Mouse (Mus musculus) left cerebral cortex, adult 8-10 months (tissue): ENCODE measurements at regions not wholly inside any gene's neighbourhood (a gene's known extent, or its start where the extent isn't known, plus 50 kb on each side); places are given as distances from the start of the nearest gene placed in this dataset.

Experiments used
- DNase-seq, 2 experiments: peaks; one replicate each; pipeline ENCODE4 v3.0.0; 2022; ENCODE audit warnings: low spot score in 2 of 2

DNA sequence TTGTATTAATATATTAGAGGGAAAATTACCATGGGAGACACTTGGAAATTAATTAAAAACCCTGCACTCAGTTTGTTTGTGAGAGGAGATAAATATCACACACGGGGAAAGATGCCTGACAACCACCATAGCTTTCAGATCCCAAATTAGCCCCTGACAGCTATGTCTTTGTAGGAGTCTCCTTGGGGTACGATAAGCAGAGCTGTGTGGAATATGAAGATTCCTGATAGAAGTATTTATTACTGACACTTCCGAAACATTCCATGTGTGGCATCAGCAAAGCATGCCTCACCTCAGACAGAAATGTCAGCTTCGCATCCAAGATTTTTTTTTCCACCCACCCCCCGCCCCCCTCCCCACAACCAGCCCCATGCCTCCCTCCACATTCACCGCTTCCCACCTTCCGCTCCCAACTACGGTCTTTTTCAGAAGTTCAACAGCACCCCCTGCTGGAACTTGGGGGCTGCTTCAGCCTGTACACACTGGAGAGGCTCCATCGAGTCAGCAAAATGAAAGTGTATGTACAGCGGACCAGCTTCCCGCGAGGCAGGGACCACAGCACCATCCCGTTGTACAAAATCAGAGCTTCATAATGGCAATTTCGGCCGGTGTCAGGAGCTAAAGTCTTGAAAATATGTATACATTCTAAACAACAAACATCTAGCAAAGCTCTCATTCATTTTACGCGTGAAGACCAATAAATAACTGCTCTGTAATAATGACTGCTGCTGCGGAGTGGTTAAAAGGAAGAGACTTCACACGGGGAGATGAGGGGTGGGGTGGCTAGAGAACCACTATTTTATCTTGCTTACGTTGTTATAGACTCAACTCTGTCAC is 66.7 kb downstream of the Rwdd3 start:
- DNase-seq = peak; percentile 67 to 80

DNA sequence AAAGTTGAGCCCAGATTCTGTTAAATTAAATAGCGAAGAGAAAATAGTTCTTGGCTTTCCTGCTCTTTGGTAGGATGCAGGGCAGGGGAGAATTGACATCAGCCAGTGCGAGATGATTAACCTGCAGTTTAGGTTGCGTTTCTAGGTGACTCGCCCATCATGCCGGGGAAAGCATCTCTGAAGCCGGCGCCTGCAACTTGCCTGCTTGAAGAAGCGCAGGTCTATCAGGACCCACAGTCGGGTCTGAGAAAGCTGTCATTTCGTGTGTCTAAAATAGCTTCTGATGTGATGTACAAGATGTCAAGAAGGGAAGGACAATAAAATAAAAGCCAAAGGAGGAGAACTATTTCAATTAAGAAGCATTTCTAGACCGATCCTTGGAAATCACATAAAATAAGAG is 68.6 kb downstream of the Rwdd3 start:
- peak in 1 of 2 experiments; percentile 7 for DNase-seq

DNA sequence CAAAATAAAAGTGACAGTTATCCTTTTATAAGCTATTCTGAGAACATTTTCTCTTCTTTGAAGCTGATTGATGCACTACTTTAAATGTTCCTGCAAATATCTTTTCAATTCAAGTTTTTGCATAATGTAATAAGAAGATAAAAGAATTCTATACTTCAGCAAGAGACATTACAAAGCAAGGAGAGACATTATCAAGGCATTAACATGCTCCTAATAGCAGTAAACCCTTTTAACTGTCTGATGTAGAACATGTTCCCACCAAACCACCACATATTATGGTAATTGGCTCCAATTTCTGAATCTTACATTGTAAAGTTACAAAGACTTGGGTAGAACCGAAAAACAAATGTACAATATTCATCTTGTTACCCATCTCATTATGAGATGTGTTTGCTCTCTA is 69.4 kb downstream of the Rwdd3 start:
- DNase-seq = no peak

DNA sequence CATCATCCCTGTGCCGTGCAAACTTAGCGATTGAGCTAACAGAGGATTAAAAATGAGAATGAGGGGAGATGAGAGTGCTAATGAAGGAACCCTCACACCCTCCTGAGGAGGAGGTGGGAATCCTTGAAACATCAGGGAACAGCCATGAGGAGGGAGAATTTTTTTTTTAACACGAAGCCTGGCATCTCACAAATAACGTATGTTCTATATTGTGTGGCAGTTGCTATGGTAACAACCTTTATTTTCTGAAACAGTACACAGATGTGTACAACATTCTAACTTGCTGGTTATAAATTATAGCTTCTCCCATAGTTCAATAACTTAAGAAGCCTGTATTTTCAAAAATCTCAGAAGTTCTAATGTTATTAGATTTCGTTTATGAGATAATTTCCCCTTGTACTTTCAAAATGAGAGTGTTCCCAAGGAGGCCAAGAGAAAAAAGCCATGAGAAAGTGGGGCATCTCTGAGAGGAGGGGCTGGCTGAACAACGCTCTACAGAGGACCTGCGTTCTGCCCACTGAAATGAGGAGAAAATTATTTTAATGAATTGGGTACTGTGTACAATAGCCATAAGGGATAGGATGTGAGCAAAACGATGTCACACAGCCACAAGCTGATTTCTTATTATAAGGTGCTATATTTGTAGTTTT is 71.2 kb downstream of the Rwdd3 start:
- DNase-seq = no peak

DNA sequence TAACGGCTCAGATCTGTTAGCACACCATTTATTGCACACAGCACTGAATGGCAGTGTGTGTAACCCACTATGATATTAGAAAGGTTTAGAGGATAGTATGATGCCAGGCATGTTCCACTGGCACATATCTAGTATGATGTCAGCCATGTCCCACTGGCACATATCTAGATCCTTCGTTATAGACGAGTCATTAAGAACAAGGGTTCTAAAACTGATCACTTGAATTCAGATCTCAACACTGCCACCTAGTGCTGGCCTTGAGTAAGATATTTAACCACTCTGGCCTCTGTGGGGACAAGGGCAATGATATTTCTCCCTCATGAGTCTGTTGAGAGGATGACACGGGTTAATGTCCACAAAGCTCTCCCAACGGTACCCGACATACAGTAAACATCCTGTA is 78.0 kb downstream of the Rwdd3 start:
- no peak for DNase-seq

DNA sequence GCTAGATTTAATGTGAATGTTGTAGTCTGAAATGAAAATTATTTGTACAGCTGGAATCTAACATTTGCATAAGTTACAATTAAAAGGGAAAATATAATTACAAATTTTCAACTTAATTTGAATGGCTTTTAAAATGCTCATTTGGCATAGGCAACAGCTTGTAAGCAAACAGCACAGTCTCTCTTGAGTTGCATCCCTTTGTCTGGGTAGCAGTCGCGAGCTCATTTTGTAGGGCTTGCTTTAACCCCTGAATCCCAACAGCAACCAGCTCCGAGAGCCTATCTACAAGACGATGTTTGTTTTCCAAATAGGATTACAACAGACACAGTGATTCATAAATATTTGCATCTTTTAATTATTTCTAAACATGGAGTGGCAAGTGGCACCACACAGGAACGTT is 82.8 kb downstream of the Rwdd3 start:
- no peak for DNase-seq

DNA sequence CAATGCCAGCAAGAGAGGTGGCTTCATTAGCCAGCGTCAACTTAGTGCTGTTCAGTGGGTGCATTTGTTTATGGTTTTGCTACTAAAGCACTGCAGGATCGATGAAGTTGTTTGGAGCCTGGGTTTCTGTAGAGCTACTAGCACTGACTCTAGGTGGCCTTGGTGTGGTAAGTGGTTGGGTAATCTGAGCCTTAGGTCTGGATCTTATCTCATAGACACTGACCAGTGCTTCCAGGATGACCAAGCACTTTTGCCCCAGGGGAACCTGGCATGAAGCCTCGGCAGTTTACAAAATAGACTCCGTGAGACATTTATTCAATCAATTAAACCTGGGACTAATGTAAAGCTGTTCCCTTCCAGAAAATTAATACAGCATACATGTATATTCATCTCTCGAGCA is 102.8 kb downstream of the Rwdd3 start:
- no peak for DNase-seq

DNA sequence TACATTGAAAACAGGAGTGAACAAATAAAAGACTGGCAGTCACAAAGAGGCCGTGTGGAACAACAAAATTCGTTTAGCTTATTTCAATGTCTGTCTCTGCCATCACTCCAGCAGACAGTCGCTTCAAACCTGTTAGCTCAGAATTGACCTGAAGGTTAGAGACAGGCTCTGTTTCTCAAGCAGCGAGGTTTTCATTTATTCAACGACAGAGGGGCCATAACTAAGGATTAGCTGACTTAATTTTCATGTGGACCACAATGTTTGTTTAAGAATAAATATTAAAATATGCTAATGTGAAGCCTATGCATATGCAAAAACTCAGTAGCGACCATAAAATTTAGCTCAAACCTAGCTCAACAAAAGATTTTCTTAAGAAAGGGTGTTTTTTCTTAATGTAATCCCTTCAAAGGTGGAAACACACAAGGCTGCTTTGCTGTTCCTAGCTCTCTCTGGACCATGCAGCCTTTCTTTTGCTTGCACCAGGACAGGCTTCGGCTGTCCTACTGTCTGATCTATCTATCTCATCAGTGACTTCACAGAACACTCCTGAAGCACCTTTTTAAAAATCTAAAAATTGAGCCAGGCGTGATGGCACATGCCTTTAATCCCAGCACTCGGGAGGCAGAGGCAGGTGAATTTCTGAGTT is 135.5 kb downstream of the Rwdd3 start:
- no peak for DNase-seq

DNA sequence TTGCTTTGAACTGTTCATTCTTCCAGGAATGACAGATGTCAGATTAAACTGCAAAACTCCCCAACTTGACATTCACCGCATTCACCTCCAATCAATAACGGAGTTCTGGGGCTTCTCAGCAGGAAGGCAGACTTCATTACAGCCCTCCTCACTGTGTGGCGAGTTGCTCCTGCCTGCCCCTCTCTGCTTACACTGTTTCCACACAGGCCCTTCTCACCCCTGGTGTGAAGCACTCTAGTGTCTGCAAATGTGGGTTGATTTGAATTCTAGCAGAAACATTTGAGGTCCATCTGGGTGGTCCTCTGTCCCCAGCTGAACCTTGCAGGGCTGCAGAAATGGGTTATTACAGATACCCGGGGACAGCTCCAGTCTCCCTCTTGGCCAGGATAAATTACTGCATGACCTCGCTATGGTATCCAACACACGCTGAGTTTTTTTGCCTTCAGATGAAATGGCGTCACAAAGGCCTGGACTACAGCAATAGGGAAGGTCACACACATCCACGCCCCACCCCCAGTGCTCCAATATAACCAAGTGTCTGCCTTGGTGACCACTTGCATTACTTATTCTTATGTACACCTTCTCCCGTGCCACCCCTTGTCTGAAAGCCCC is 145.8 kb downstream of the Rwdd3 start:
- DNase-seq = no peak

DNA sequence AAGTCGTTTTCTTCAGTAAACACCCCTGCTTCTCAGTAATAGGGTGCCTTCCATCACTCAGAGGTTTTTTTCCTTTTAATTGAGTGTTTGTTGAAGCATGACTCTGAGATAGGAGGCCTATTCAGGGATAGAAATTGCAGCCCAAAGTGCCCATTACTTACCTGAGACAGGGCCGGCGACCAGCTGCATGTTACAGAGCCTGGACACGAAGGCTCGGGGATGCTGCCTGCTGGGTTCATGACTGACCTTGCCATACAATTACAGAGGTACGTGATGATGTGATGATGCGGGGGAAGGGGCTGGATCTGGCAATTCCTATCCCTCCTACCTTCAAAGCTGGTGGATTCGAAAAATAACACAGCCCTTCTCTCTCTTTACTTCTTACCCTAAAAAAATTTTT is 146.7 kb downstream of the Rwdd3 start:
- no peak for DNase-seq

DNA sequence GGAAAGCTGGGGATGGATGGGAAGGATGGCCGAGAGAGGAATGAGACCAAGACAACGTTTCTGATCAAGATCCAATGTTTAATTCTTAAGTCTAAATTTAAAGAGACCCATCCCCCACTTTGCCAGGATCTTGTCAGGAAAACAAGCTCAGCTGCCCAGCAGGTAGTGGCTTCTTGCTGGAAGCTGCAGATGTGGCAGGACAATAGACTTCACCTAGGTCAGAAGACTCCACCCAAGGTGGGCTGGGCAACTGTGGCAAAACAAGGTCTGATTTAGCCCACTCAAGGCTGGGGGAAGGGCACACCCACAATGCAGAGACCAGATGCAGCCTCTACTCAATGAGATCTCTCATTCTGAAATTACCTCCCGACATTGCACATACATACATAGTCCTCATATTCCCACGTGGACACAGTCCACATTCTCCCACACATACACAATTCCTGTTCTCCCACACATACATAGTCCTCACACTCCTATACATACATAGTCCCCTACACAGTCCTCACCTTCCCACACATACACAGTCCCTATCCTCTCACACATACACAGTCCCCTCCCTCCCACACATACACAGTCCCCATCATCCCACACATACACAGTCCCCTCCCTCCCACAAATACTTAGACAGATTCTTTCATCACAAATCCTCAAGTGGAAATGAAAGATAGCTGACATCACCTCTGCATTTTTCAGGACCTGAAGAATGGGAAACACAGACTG is 150.2 kb downstream of the Rwdd3 start:
- DNase-seq = no peak

DNA sequence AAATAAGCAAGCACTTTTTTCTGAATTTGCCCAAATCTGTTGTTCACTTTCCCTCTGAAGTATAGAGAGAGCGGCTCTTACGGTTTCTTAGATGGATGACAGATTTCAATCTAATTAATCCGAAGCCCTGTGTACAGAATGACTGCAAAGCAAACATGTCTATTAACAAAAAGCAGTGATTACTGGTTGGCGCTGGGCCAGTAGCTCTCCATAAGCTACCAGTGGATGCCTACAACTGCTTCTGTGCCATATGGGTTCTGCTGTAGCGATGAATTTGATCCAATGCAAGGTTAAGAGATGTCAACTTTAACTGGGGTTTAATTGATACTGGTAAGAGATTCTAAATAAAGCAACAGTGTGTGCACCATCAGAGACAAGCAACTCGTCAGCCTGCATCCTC is 162.3 kb downstream of the Rwdd3 start:
- DNase-seq = no peak

DNA sequence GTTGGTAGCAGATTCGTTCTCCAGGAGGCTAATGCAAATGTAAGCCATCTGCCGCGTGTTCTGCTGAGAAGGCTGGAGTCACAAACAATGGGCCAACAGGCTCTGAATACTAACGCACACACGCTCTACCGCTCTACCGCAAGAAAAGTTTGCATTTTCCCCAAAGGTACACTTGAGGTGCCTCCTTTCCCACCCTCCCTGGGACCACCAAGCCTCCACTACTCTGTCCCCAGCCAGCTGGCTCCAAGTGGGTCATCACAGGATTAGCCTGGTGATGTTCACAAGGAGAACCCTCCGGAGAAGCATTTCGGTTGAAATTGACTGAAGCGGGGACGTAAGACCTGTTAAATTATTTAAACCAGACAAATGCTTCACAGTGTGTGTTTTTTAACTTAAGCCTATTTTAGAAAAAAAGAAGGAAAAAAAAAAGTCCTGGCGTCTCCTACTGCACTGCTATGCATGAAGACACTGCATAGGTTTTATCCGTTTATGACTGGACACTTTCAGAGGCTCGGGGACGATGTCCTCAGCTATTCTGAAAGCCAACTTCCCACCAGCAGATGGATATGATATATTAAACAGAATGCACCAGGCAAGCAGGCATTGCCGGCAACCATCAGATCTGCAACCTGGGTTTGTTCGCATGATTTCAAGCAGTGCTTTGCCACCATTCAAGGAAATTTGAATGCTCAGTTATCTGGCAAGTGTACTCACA is 187.8 kb downstream of the Rwdd3 start:
- DNase-seq = peak in 1 of 2 experiments; percentile 18

DNA sequence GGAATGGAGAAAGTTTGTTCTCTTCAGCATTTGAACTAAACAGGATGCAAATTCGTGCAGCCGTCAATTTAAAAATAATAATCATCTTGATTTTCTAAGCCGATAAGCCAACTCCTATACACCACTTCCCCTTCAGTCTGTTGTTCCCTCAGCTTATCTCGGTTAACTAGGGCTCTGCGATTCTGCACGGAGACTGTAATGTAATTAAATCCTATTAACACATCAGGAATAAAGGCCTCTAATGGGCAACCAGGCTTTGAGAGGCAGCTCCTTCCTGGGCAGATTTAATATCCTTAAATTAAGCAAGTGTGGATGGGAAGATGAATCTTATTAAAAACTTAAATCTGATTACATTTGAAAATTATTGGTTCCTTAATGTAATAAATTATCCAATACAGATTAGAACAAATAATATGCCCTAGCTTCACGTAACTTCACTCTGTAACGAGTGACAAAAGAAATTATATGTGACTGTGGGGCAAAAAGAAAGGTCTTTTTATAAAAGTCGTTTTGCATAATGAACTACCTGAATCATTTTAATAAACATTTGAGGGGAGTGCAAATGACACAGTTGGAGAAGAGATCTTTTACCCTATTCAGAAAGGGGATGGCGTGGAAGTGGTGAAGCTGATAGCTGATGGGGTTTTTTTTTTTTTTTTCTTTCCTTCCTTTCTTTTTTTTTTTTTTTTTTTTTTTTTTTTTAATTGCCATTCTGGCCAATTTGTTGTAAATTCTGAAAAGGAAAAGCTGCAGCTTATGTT is 188.5 kb downstream of the Rwdd3 start:
- no peak for DNase-seq

DNA sequence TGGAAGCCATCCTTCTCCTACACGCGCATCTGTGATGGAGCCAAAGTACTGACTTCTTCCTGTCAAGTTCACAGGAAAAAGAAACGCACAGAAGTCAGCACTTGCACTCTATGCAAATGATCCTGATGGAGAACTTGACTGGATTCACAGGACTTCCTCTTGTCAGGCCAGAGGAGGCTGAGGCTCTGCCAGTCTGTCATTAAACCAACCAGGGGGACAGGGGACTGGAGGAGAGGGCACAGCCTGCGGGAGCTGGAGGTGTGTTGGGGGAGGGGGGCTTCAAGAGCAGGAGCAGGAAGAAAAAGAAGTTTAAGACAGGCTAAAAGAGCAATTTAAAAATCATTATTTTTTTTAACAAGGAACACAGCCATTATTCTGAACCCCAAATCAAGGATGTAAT is 189.3 kb downstream of the Rwdd3 start:
- no peak for DNase-seq

DNA sequence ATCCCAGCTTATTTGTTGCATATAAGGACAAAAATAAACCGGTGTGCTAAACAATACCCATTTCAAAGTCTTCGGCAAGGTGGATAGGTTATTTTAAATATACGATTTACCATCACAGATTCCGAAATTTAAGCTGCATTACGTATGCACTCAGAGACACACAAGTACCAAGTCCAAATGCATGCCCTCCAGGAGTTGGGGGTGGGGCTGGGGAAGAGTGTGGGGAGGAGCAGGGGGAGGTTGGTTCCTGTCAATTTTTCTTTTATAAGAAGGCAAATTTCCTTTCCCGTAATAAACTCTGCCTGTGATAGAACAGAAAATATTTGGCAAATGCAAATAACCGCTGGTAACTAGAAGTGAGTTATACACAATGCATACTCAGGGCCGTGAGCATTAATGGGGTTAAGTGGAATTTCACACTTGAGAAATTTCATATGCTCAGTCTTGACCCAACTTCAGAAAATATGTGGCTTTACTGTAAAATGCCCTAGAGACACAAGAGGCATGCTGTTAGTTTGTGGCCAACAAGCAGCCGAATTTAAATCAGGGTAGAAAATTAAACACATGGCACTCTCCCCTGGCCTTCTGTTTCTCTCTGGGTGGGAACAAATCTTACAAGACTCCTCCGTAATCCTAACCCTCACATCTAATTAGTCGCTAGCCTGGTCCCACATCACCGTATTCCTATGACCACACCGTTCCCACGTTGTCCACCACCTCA is 200.6 kb downstream of the Rwdd3 start:
- DNase-seq = no peak

DNA sequence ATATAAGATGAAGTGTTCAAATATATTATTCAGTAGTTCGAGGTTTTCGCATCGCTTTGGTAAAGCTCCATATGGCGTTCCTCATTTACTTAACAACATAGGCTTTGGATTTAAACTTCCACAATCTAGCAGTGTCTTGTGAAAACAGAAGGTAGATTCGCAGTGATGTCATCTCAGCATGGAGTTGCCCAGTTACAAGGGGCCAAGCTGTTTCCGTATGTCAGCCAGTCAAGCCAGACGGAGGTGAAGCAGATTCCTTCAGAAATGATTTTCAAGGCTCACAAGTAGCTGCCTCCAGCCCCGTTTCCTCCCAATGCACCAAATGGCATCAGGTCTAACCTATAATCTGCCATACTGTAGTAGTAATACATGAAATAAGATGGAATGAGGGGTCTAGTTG is 224.6 kb downstream of the Rwdd3 start:
- no peak for DNase-seq

DNA sequence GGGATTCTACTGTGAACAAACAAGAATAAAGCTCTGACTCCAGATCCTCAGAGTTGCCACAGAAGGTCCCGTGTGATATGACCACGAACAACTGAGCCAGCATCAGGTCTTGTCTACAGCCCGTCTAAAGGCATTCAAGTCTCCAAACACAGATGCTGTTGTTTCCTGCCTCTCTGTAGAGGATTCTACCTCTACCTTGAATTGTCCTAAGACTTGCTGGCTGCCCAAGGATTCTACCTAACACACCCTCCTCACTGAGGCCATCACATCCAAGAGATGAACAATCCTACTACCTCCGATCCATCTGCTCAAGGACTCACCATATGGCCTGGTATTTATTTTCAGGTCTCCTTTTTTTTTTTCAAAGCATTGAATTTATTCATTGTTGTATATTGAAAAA is 237.1 kb downstream of the Rwdd3 start:
- DNase-seq = no peak

DNA sequence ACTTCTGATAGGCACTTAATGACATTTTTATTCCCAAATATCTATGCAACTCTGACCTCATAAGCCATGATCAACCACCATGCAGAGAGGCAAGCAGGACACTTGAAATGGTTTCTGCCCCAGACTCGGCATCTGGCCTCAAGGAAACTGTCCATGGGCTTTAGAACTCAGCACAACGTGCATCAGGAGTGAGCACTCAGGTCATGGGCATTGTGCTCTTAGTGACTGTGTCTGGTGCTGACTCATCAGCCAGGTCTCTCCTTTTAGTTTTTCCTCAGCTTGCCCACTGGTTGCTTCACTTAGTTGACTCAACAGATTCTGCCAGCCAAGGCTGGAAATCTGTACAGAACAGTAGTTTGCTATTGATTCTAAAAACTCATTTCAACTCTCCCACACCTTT is 251.1 kb downstream of the Rwdd3 start:
- no peak for DNase-seq

DNA sequence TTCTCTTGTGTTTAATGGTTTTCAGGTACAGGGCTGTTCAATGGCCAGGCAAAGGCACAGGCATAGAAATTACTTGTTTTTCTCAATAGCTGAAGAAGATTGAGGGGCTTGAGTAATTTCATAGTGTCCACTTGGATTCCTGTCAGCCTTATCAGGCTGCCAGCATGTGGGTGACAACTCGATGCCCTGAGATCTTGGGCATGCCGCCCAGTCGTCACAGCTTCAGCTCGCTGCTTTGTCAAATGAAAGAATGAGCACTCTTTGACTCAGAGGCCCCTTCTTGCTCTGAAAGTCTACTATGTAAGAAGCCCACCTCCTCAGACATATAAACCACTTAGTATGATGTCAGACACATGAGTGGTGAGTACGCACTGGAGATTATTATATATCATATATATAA is 272.6 kb downstream of the Rwdd3 start:
- no peak for DNase-seq
